Mouse (Mus musculus): ENCODE measurements at regions not wholly inside any gene's neighbourhood (a gene's known extent, or its start where the extent isn't known, plus 50 kb on each side); places are given as distances from the start of the nearest gene placed in this dataset.

DNA sequence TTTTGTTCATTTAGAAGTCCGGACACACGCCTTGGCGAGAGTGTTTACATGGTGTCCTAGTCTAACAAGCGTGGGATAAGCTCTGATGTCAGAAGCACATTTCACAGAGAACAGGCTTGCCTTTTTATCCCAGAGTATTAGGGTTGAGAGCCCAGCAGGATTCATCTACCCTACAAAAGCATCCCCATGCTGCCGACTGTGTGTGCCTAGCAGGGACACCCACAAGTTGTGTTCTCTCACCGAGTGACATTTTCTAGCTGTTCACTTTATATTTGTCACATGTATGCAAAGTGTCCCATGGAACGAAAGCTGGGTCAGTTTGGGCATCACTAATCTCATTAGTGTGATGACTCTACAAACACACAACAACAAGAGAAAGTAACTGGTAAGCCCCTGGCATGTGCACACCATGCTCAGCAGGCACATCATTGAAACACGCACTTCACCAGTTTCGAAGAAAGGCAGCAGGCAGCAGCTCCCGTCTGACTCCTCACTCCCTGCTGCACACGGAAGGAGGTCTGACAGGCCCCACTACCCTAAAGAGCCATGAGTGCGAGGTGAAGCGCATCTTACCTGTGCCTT is 539.8 kb upstream of the Adgrl2 start:
- H3K36me3 ChIP-seq (ENCODE audit: control insufficient read depth, insufficient read depth, low read length) = no peaks in the 10 kb centered on the region
- DNase-seq (ENCODE audit: extremely low read depth, low read depth, low spot score) = no peak
- H3K4me3 ChIP-seq (ENCODE audit: insufficient read depth, low read depth, low read length) = no peak overlapping the region
- no peaks in the 10 kb centered on the region for H3K27me3 ChIP-seq (ENCODE audit: control insufficient read depth, insufficient read depth, low read length)
- H3K79me2 ChIP-seq (ENCODE audit: control insufficient read depth, insufficient read depth, low read length) = no peaks in the 10 kb centered on the region
- no peak for TF ChIP-seq CTCF (IDR thresholded peaks at IDR 0.05; ENCODE audit: low read depth, low read length)
- no peak for TF ChIP-seq POLR2A (IDR thresholded peaks at IDR 0.05; ENCODE audit: extremely low read depth, insufficient read depth, low read length)
- H3K27ac ChIP-seq (replicated peaks; ENCODE audit: insufficient read depth, low read depth, low read length) = no peak overlapping the region
- WGBS = 89% methylated on average over 13 of the region's 13 CpGs
- no peaks in the 10 kb centered on the region for H3K4me1 ChIP-seq (ENCODE audit: control insufficient read depth, insufficient read depth, low read length)
- H3K9ac ChIP-seq (ENCODE audit: low read depth, low read length) = no peak overlapping the region

- 94% methylated on average over 3 of the region's 3 CpGs for WGBS
- no peak for TF ChIP-seq CTCF (IDR thresholded peaks at IDR 0.05; ENCODE audit: low read depth, low read length)
- no peak for TF ChIP-seq POLR2A (IDR thresholded peaks at IDR 0.05; ENCODE audit: extremely low read depth, insufficient read depth, low read length)
Measured at GRCm38 (mm10) chr3:149526509-149526908, 536.2 kb upstream of the Adgrl2 start.

DNA sequence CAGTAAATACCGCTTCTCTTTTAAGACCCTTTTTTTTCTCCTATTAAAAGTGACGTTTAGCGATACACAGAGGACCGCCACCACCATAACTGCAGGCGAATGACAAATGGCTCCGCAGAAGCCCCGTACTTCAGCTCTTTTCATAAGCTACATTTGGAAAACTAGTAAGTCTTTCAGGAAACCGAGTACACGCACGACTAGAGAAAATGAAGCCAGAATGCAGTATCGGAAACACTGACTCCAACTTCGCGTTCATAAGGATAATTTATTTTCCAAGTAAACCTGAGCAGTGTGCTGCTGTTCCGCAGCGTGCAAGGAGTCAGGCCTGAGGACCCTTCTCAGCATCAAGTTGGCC is 529.2 kb upstream of the Adgrl2 start:
- no peak for TF ChIP-seq CTCF (IDR thresholded peaks at IDR 0.05; ENCODE audit: low read depth, low read length)
- no peak for TF ChIP-seq POLR2A (IDR thresholded peaks at IDR 0.05; ENCODE audit: extremely low read depth, insufficient read depth, low read length)
- Histone ChIP-seq H3K79me2 (ENCODE audit: control insufficient read depth, insufficient read depth, low read length) (no peaks in the 10 kb centered on the region), H3K27me3 (ENCODE audit: control insufficient read depth, insufficient read depth, low read length) (no peaks in the 10 kb centered on the region), H3K27ac (replicated peaks; ENCODE audit: insufficient read depth, low read depth, low read length) (no peak overlapping the region), H3K4me3 (ENCODE audit: insufficient read depth, low read depth, low read length) (no peak overlapping the region), H3K9ac (ENCODE audit: low read depth, low read length) (no peak overlapping the region), H3K36me3 (ENCODE audit: control insufficient read depth, insufficient read depth, low read length) (no peaks in the 10 kb centered on the region), H3K4me1 (ENCODE audit: control insufficient read depth, insufficient read depth, low read length) (no peaks in the 10 kb centered on the region; the same call in 1 of the 2 replicates)
- no peak for DNase-seq (ENCODE audit: extremely low read depth, low read depth, low spot score)
- WGBS = 38% methylated on average over 15 of the region's 15 CpGs

More at GRCm38 (mm10) chr3:149526509-149526908, 536.2 kb upstream of the Adgrl2 start:
- no peaks in the 10 kb centered on the region for H3K36me3 ChIP-seq (ENCODE audit: control insufficient read depth, insufficient read depth, low read length)
- DNase-seq (ENCODE audit: extremely low read depth, low read depth, low spot score) = no peak
- H3K4me3 ChIP-seq (ENCODE audit: insufficient read depth, low read depth, low read length) = no peak overlapping the region
- H3K27ac ChIP-seq (replicated peaks; ENCODE audit: insufficient read depth, low read depth, low read length) = no peak overlapping the region
- no peaks in the 10 kb centered on the region for H3K27me3 ChIP-seq (ENCODE audit: control insufficient read depth, insufficient read depth, low read length)
- no peaks in the 10 kb centered on the region for H3K4me1 ChIP-seq (ENCODE audit: control insufficient read depth, insufficient read depth, low read length)
- no peaks in the 10 kb centered on the region for H3K79me2 ChIP-seq (ENCODE audit: control insufficient read depth, insufficient read depth, low read length)
- no peak overlapping the region for H3K9ac ChIP-seq (ENCODE audit: low read depth, low read length)

- DNase-seq (ENCODE audit: extremely low read depth, low read depth, low spot score) = no peak
- no peaks in the 10 kb centered on the region for H3K79me2 ChIP-seq (ENCODE audit: control insufficient read depth, insufficient read depth, low read length)
- no peak overlapping the region for H3K27ac ChIP-seq (replicated peaks; ENCODE audit: insufficient read depth, low read depth, low read length)
- no peaks in the 10 kb centered on the region for H3K27me3 ChIP-seq (ENCODE audit: control insufficient read depth, insufficient read depth, low read length)
- H3K36me3 ChIP-seq (ENCODE audit: control insufficient read depth, insufficient read depth, low read length) = no peaks in the 10 kb centered on the region
- H3K9ac ChIP-seq (ENCODE audit: low read depth, low read length) = no peak overlapping the region
- no peak overlapping the region for H3K4me3 ChIP-seq (ENCODE audit: insufficient read depth, low read depth, low read length)
- 5% methylated on average over 27 of the region's 27 CpGs for WGBS
- no peak for TF ChIP-seq POLR2A (IDR thresholded peaks at IDR 0.05; ENCODE audit: extremely low read depth, insufficient read depth, low read length)
- no peaks in the 10 kb centered on the region; the same call in 1 of the 2 replicates for H3K4me1 ChIP-seq (ENCODE audit: control insufficient read depth, insufficient read depth, low read length)
Measured at GRCm38 (mm10) chr3:149518928-149519574, 528.7 kb upstream of the Adgrl2 start.

DNA sequence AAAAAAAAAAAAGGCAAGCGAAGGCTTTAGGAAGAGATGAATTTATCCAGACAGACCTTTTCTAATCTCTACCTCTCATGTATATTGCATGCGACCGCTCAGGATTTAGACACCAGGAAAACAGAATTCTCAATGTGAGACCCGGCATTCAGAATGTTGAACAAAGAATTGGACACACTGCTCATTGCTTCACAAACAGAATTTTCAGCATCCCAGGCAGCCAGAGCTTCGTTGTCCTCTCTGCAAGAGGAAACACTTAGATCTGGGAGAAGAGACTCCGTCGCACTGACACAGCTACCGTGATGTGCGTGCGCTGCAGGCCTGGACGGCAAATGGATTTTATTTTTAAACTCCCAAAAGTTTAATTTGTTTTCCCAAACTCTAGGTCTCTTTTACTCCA is 527.2 kb upstream of the Adgrl2 start:
- Histone ChIP-seq H3K27me3 (ENCODE audit: control insufficient read depth, insufficient read depth, low read length) (no peaks in the 10 kb centered on the region), H3K79me2 (ENCODE audit: control insufficient read depth, insufficient read depth, low read length) (no peaks in the 10 kb centered on the region), H3K27ac (replicated peaks; ENCODE audit: insufficient read depth, low read depth, low read length) (no peak overlapping the region), H3K9ac (ENCODE audit: low read depth, low read length) (no peak overlapping the region), H3K4me3 (ENCODE audit: insufficient read depth, low read depth, low read length) (no peak overlapping the region), H3K36me3 (ENCODE audit: control insufficient read depth, insufficient read depth, low read length) (no peaks in the 10 kb centered on the region), H3K4me1 (ENCODE audit: control insufficient read depth, insufficient read depth, low read length) (no peaks in the 10 kb centered on the region; the same call in 1 of the 2 replicates)
- DNase-seq (ENCODE audit: extremely low read depth, low read depth, low spot score) = no peak
- TF ChIP-seq POLR2A (IDR thresholded peaks at IDR 0.05; ENCODE audit: extremely low read depth, insufficient read depth, low read length) = no peak
- no peak for TF ChIP-seq CTCF (IDR thresholded peaks at IDR 0.05; ENCODE audit: low read depth, low read length)
- WGBS = 94% methylated on average over 11 of the region's 11 CpGs

GRCm38 (mm10) chr3:149509178-149509577 is 518.8 kb upstream of the Adgrl2 start:
- Histone ChIP-seq H3K36me3 (ENCODE audit: control insufficient read depth, insufficient read depth, low read length) (no peaks in the 10 kb centered on the region), H3K27me3 (ENCODE audit: control insufficient read depth, insufficient read depth, low read length) (no peaks in the 10 kb centered on the region), H3K4me3 (ENCODE audit: insufficient read depth, low read depth, low read length) (no peak overlapping the region), H3K79me2 (ENCODE audit: control insufficient read depth, insufficient read depth, low read length) (no peaks in the 10 kb centered on the region), H3K4me1 (ENCODE audit: control insufficient read depth, insufficient read depth, low read length) (no peaks in the 10 kb centered on the region), H3K9ac (ENCODE audit: low read depth, low read length) (no peak overlapping the region), H3K27ac (replicated peaks; ENCODE audit: insufficient read depth, low read depth, low read length) (no peak overlapping the region)
- no peak for DNase-seq (ENCODE audit: extremely low read depth, low read depth, low spot score)
- TF ChIP-seq POLR2A (IDR thresholded peaks at IDR 0.05; ENCODE audit: extremely low read depth, insufficient read depth, low read length) (no peak), CTCF (IDR thresholded peaks at IDR 0.05; ENCODE audit: low read depth, low read length) (no peak)
- 88% methylated on average over 6 of the region's 6 CpGs for WGBS
